Mouse (Mus musculus): ENCODE results near the gene Cypt4.
"Not testable (repeated sequence)": the region's sequence is repeated elsewhere in the genome, so short reads cannot be mapped to it uniquely, and the experiment has no call there.

Gene Cypt4

DNA sequence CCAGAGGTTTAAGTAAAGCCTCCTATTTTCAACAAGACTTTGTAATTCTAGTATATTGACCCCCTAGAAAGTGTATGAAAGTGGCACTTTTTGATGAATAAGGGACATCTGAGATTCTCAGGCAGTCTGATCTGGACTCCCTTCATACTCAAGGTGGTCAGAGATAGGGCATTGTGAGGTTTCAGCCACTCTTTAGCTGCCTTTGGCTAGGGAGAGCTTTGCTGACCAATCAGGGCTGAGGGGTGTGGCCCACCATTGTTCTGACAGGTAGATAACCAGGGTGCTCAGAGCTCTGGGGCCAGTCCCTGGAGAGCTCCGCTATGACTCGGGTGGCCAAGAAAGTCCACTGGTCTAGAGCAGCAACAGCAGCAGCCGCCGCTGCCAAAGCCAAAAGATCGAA lies at the start of gene Cypt4:
Gene Cypt4, plus strand, starts transcription at position 301 of the 400 bp plus-strand sequence.
- no peak for DNase-seq (ENCODE audit: low spot score)

- not testable (repeated sequence) for DNase-seq (ENCODE audit: low spot score)
Measured at GRCm38 (mm10) chr9:24637341-24637740, 12.3 kb downstream of the Cypt4 start.
